Mouse (Mus musculus): ENCODE results near the gene Pxn.

GRCm38 (mm10) chr5:115579363-115579762 lies 72.9 kb downstream of the Pxn start:
- TF ChIP-seq CTCF (IDR thresholded peaks at IDR 0.05; ENCODE audit: extremely low read depth, insufficient read depth, low read length) (no peak), POLR2A (IDR thresholded peaks at IDR 0.05; ENCODE audit: extremely low read depth, insufficient read depth, low read length) (no peak)

Measured in cortical plate, adult 2 months (tissue).